Mouse (Mus musculus) liver, adult 2 months (tissue): Measurements from ENCODE around the gene Lpar1. TPM values are rescaled to one million over a fixed set of nuclear protein-coding genes. Genes with fewer than 3 reads are reported as not detected.

ENCODE experiments used
- DNase-seq: peaks from one replicate; pipeline ENCODE4 v3.0.0-alpha.2; 2011; ENCODE audit warnings: low read depth, low spot score; ENCODE audit errors: extremely low read depth
- H3K27ac ChIP-seq: fragments of 200-500 bp; replicated peaks from 2 replicates; pipeline ENCODE4 v1.5.1; 2012; ENCODE audit warnings: low read depth, mild to moderate bottlenecking, control low read depth, inconsistent platforms, low read length; ENCODE audit not compliant: insufficient read depth
- H3K27me3 ChIP-seq: fragments of 200-500 bp; 2 replicates; pipeline ENCODE4 v1.6.1; 2012; ENCODE audit warnings: mild to moderate bottlenecking, moderate library complexity, low read length, inconsistent platforms; ENCODE audit not compliant: control insufficient read depth, insufficient read depth
- H3K36me3 ChIP-seq: fragments of 200-500 bp; 2 replicates; pipeline ENCODE4 v1.6.1; 2012; ENCODE audit warnings: low read length, inconsistent platforms; ENCODE audit not compliant: control insufficient read depth, insufficient read depth
- H3K4me1 ChIP-seq: fragments of 200-500 bp; 2 replicates; pipeline ENCODE4 v1.6.1; 2011; ENCODE audit warnings: low read length; ENCODE audit not compliant: control insufficient read depth, insufficient read depth
- H3K4me3 ChIP-seq: fragments of 200-500 bp; 2 replicates; pipeline ENCODE4 v1.5.1; 2011; ENCODE audit warnings: low read depth, mild to moderate bottlenecking, control low read depth, low read length, moderate library complexity; ENCODE audit not compliant: insufficient read depth
- H3K79me2 ChIP-seq: fragments of 200-500 bp; 2 replicates; pipeline ENCODE4 v1.6.1; 2012; ENCODE audit warnings: inconsistent platforms, mild to moderate bottlenecking, low read length, moderate library complexity; ENCODE audit not compliant: control insufficient read depth, insufficient read depth
- H3K9ac ChIP-seq: fragments of 200-500 bp; 2 replicates; pipeline ENCODE4 v1.6.1; 2012; ENCODE audit warnings: low read depth, mild to moderate bottlenecking, control low read depth, inconsistent platforms, low read length
- CTCF ChIP-seq: fragments of 200-500 bp; IDR thresholded peaks from 2 replicates; pipeline ENCODE4 v1.5.1; 2011; ENCODE audit warnings: low read depth, low read length, control low read depth
- POLR2A ChIP-seq: fragments of 200-500 bp; IDR thresholded peaks from 2 replicates; pipeline ENCODE4 v1.6.1; 2011; ENCODE audit warnings: low read length, control low read depth; ENCODE audit not compliant: insufficient read depth; ENCODE audit errors: extremely low read depth
- WGBS: fragments of 180-500 bp; shearing (Covaris S2); methylation state at CpG from one replicate; pipeline ENCODE4 v1.1.7; 2018; 5-methylcytosine and 5-hydroxymethylcytosine counted together
- polyA plus RNA-seq: library from polyadenylated mRNA; depleted of rRNA; stranded (reverse); fragments of >200 nt; gene quantifications from 2 replicates; pipeline ENCODE4 v1.2.3, GENCODE M21; 2012
- total RNA-seq: library from RNA; depleted of rRNA; stranded (reverse); fragments of >200 nt; gene quantifications from 2 replicates; pipeline ENCODE4 v1.2.3, GENCODE M21; 2014

Lpar1 gene
- total and polyA plus RNA-seq, 2 experiments: 0.83 to 0.89 TPM

GRCm38 (mm10) chr4:58533519-58533918 lies 20.2 kb downstream of the Lpar1 start:
- no peaks in the 10 kb centered on the region for H3K27me3 ChIP-seq
- TF ChIP-seq POLR2A (no peak), CTCF (no peak)
- no peak overlapping the region for H3K4me3 ChIP-seq
- 53% methylated on average over 3 of the region's 3 CpGs for WGBS
- H3K4me1 ChIP-seq: peaks cover 2% of the 10 kb centered on the region; the same call in 1 of the 2 replicates
- H3K79me2 ChIP-seq: no peaks in the 10 kb centered on the region
- no peak overlapping the region for H3K27ac ChIP-seq
- H3K9ac ChIP-seq: no peak overlapping the region
- H3K36me3 ChIP-seq: no peaks in the 10 kb centered on the region
- no peak for DNase-seq

GRCm38 (mm10) chr4:58532326-58532725 lies 21.4 kb downstream of the Lpar1 start:
- no peaks in the 10 kb centered on the region for H3K79me2 ChIP-seq
- 82% methylated on average over 3 of the region's 3 CpGs for whole genome bisulfite sequencing
- DNase-seq: no peak
- no peak overlapping the region for H3K27ac ChIP-seq
- H3K36me3 ChIP-seq: no peaks in the 10 kb centered on the region
- H3K27me3 ChIP-seq: no peaks in the 10 kb centered on the region
- no peak for TF ChIP-seq POLR2A
- no peak for TF ChIP-seq CTCF
- H3K4me3 ChIP-seq: no peak overlapping the region
- no peak overlapping the region for H3K9ac ChIP-seq
- H3K4me1 ChIP-seq: peaks cover 2% of the 10 kb centered on the region; the same call in 1 of the 2 replicates

GRCm38 (mm10) chr4:58530706-58531105 lies 23.0 kb downstream of the Lpar1 start:
- WGBS: 85% methylated on average over 5 of the region's 5 CpGs
- DNase-seq: no peak
- no peak overlapping the region for H3K27ac ChIP-seq
- H3K9ac ChIP-seq: no peak overlapping the region
- no peaks in the 10 kb centered on the region for H3K79me2 ChIP-seq
- no peak for TF ChIP-seq CTCF
- TF ChIP-seq POLR2A: no peak
- no peaks in the 10 kb centered on the region for H3K36me3 ChIP-seq
- H3K4me3 ChIP-seq: no peak overlapping the region
- no peaks in the 10 kb centered on the region for H3K27me3 ChIP-seq
- H3K4me1 ChIP-seq: peaks cover 2% of the 10 kb centered on the region; the same call in 1 of the 2 replicates

GRCm38 (mm10) chr4:58530279-58530678 lies 23.4 kb downstream of the Lpar1 start:
- 45% methylated on average over 3 of the region's 3 CpGs for WGBS
- no peaks in the 10 kb centered on the region for H3K27me3 ChIP-seq
- DNase-seq: no peak

GRCm38 (mm10) chr4:58527852-58528251 lies 25.8 kb downstream of the Lpar1 start:
- DNase-seq: no peak
- no peaks in the 10 kb centered on the region for H3K79me2 ChIP-seq
- 86% methylated on average over 3 of the region's 3 CpGs for WGBS
- H3K36me3 ChIP-seq: no peaks in the 10 kb centered on the region
- H3K4me3 ChIP-seq: no peak overlapping the region
- no peak overlapping the region for H3K9ac ChIP-seq
- TF ChIP-seq POLR2A (no peak), CTCF (no peak)
- no peak overlapping the region for H3K27ac ChIP-seq
- H3K27me3 ChIP-seq: no peaks in the 10 kb centered on the region
- H3K4me1 ChIP-seq: no peaks in the 10 kb centered on the region

More at GRCm38 (mm10) chr4:58530279-58530678, 23.4 kb downstream of the Lpar1 start:
- Histone ChIP-seq H3K4me1 (peaks cover 2% of the 10 kb centered on the region; the same call in 1 of the 2 replicates), H3K4me3 (no peak overlapping the region), H3K79me2 (no peaks in the 10 kb centered on the region), H3K27ac (no peak overlapping the region), H3K36me3 (no peaks in the 10 kb centered on the region), H3K9ac (no peak overlapping the region)
- TF ChIP-seq CTCF (no peak), POLR2A (no peak)

- H3K9ac ChIP-seq: no peak overlapping the region
- H3K4me3 ChIP-seq: no peak overlapping the region
- H3K27ac ChIP-seq: no peak overlapping the region
- no peak for DNase-seq
- no peaks in the 10 kb centered on the region for H3K27me3 ChIP-seq
- H3K36me3 ChIP-seq: no peaks in the 10 kb centered on the region
- 81% methylated on average over 8 of the region's 8 CpGs for WGBS
- no peaks in the 10 kb centered on the region for H3K4me1 ChIP-seq
- no peaks in the 10 kb centered on the region for H3K79me2 ChIP-seq
- TF ChIP-seq POLR2A (no peak), CTCF (no peak)
Observed at GRCm38 (mm10) chr4:58521137-58521536, 32.6 kb downstream of the Lpar1 start.
